Mouse (Mus musculus): ENCODE data around the gene Pxylp1. TPM values are rescaled to one million over a fixed set of nuclear protein-coding genes. Genes with fewer than 3 reads are reported as not detected.

Gene Pxylp1
- total RNA-seq, 1 experiment from 2014 or later = 21.7 TPM

DNA sequence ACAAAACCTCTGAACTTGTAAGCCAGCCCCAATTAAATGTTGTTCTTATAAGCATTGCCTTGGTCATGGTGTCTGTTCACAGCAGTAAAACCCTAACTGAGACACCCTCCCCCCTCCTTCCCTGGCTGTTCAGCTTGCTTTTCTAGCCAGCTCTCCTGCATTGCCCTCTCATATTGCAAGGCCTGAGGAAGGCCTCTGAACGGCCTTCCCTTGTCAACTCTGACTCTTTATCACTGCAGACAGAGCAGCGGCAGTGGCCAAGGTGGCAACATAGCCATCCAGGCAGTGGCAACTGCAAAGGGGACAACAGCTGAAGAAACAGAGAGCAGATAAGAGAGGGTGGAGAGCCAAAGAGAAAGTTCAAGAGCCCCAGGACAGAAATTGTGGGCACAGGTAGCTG, 64.4 kb downstream of the Pxylp1 start:
- ATAC-seq (replicated peaks; ENCODE audit: low read depth, poor library complexity, severe bottlenecking) = peak; percentile 46; the same call in 1 of the 2 replicates

- ATAC-seq (replicated peaks; ENCODE audit: low read depth, poor library complexity, severe bottlenecking) = no peak
These were observed 65.3 kb downstream of the Pxylp1 start for GRCm38 (mm10) chr9:96827002-96827785.

DNA sequence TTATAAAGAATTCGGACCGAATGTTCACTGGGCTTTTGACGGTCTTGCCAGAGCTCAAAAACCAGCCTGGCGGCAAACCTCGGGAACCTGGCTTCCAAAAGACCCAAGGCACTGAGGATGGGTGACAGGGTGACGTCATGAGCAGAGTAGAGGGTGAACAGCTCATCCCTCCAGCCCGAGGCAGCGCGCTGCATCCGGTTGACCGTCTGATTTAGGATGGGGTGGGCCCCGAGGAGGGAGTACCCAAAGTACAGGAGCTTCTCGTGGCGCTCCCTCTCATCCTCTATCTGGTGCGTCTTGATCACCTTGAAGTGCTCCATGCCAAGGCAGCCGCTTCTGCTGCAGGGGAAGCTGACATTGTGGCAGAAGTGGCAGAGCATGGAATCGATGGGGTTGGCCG, 67.6 kb downstream of the Pxylp1 start:
- no peak for ATAC-seq (replicated peaks; ENCODE audit: low read depth, poor library complexity, severe bottlenecking)

DNA sequence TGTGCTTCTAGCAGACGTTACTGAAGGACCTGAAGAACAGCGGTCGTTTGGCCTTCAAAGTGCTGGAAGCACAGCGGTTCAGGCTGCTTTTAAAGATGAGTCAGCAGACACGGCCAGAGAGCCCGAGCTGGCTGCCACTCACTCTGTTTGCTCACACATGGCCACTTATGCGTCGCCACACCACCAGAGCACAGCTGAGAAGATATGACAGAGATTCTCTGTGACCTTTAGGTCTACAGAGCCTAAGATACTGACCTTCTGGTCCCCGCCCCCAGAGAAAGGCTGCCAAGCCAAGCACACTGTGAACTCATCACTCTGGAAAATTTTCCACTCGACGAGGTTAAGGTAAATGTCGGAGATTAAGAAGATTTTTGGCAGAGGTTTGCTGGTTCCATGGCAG, 68.4 kb downstream of the Pxylp1 start:
- ATAC-seq (replicated peaks; ENCODE audit: low read depth, poor library complexity, severe bottlenecking) = no peak

- ATAC-seq (replicated peaks; ENCODE audit: low read depth, poor library complexity, severe bottlenecking) = no peak
These were observed 68.9 kb downstream of the Pxylp1 start for GRCm38 (mm10) chr9:96823541-96823940.

DNA sequence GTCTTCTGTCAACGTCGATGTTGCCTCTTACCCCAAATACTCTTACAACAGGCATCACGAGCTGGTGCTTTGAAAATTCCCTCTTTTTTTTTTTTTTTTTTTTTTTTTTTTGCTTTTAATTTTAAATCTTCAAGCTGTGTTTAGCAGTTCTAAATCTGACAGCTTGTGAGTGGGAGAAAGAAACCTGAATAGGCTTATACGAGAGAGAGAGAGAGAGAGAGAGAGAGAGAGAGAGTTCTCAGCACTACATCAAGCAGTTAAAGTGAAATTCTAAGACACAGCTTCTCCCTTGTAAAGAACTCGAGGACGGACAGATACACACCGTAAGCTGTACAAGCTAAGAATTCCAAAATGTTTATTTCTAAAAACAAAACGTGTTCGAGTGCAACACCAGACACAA, 69.5 kb downstream of the Pxylp1 start:
- ATAC-seq (replicated peaks; ENCODE audit: low read depth, poor library complexity, severe bottlenecking) = no peak

DNA sequence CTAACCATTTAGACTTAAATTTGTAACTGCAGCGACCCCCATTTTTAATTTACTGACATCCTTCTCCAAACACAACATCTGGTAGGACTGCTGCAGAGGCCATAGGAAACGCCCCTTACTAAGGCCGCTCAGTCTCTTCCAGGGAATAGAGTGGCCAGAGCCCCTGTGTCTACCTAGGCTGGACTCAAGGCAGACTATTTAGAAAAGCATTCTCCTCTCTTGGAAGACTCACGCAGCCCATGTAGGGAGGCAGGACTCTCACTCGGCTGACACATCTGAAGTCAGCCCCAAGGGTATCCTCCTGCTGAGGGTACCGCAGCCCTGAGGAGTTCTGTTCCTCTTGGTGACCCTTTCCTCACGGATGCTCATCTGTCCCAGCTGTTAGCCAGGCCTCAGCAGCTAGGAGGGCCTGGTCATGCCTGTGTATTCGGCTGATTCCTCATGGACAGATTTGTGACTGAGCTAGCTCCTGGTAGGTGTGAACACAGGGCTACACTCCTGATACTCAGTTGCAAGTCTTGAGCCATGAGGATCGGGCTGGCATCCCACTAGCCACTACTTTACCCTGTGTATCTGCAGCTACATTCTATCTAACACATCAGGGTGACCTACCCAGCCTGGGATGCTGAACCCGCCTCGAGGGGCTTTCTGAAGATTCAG, 73.5 kb downstream of the Pxylp1 start:
- ATAC-seq (replicated peaks; ENCODE audit: low read depth, poor library complexity, severe bottlenecking) = peak; percentile 32; the same call in 1 of the 2 replicates

DNA sequence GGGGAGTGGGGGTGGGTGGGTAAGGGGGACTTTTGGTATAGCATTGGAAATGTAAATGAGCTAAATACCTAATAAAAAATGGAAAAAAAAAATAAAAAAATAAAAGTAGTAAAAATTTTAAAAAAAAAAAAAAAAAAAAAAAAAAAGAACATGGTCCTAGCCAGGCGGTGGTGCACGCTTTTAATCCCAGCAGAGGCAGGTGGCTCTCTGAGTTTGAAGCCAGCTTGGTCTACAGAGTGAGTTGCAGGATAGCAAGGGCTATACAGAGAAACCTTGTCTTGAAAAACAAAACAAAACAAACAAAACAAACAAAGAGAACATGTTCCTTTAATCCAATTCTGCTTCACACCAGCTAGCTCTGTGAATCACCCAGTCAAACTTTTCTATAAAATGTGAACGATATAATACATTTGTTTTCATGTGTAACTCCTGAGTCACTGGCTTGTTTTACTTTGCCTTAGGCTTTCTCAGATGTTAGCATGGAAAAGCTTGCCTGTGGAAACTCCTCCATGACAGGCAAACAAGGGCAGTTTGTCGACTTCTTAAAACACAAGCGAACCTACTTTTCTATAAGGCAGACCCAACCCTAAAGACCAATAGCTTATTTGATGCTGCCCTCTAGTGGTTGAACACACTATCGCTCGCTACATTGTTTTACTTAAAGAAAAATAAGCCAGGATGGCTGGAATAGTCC, 74.2 kb downstream of the Pxylp1 start:
- peak; percentile 94 for ATAC-seq (replicated peaks; ENCODE audit: low read depth, poor library complexity, severe bottlenecking)

DNA sequence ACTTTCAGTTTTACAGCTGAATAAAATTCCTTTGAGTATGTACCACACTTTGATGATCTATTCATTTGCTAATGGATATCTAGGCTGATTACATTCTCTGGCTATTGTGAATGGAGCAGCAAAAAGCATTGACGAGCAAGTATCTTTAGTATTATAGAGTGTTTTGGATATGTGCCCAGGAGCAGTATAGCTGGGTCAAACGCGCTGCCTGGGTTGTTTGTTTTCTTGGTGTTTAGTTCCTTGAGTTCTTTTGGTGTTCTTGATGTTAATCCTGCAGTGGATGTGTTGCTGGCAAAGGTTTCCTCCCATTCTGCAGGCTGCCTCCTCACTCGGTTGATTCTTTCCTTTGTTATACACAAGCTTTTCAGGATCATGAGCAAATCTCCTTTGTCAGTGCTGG, 80.5 kb downstream of the Pxylp1 start:
- ATAC-seq (replicated peaks; ENCODE audit: low read depth, poor library complexity, severe bottlenecking) = no peak

DNA sequence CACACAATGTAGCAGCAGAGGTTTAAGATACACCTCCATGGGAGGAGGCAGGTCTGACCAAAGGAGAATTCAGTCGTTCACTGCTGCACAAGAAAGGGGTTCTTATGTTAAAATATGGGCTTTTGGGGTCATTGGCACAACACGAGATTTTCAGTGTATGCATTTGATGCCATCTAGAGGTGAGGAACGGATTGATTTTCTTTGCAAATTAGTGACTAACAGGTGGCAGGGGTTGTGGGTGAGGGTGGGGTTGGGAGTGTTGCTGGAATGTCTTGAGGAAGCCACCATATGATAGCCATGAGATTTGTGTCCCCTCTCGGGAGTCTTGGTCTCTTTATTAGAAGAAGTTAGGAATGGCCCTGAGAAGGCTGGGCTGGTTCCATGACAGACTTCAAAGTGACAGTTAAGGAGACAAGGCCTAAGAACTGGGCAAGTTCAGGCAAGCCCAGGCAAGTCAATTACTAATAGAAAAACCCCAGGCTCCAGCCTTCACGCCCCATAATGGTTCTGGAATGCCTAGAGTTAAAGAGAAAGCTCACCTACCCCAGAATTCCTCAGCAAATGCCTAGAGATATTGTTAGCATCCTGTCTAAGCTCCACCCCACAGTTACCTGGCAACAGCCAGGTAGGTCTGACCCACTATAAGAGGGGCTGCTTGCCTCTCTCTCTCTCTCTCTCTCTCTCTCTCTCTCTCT, 92.2 kb downstream of the Pxylp1 start:
- ATAC-seq (replicated peaks; ENCODE audit: low read depth, poor library complexity, severe bottlenecking) = peak; percentile 55; the same call in 1 of the 2 replicates

- ATAC-seq (replicated peaks; ENCODE audit: low read depth, poor library complexity, severe bottlenecking) = no peak
These were observed 95.2 kb downstream of the Pxylp1 start for GRCm38 (mm10) chr9:96797311-96797710.

DNA sequence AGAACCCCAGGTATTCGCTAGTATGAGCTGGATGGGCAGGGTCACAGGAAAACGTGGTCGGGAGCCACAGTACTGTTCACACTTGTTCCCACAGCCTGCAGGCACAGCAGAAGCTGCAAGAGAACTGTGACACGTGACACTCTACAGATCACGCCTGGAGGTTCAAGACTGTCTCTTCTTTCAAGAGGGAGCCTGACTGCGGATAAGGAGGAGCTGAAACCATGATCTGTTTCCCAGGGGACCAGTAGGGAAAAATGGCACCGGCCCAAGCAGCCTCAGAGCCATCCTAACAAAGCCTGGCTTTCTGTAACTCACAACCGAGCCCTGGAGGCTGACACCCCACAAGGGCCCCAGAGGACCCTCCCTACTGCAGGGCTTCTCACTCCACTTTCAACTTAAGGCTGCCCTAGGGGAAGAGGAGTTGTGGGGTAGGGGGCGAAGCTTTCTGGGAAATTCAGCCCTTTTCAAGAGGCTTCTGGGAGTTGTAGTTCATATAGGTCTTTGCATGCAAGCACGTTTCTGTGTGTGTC, 97.0 kb downstream of the Pxylp1 start:
- peak; percentile 67 for ATAC-seq (replicated peaks; ENCODE audit: low read depth, poor library complexity, severe bottlenecking)

DNA sequence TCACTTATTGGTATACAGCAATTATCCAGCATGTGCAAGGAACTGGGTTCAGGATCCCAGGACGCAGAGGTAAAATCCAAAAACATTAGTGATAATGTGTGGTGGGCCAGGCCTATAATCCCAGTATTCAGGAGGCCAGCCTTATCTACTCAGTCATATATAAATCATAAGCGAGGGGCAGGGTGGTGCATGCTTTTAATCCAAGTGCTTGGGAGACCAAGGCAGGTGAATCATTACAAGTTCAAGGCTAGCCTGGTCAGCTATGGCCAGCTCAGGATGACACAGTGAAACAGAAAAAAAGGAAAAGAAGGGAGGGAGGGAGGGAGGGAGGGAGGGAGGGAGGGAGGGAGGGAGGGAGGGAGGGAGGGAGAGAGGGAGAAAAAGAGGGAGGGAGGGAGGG, 97.9 kb downstream of the Pxylp1 start:
- no peak for ATAC-seq (replicated peaks; ENCODE audit: low read depth, poor library complexity, severe bottlenecking)

- ATAC-seq (replicated peaks; ENCODE audit: low read depth, poor library complexity, severe bottlenecking) = no peak
These were observed 99.9 kb downstream of the Pxylp1 start for GRCm38 (mm10) chr9:96792543-96792942.

DNA sequence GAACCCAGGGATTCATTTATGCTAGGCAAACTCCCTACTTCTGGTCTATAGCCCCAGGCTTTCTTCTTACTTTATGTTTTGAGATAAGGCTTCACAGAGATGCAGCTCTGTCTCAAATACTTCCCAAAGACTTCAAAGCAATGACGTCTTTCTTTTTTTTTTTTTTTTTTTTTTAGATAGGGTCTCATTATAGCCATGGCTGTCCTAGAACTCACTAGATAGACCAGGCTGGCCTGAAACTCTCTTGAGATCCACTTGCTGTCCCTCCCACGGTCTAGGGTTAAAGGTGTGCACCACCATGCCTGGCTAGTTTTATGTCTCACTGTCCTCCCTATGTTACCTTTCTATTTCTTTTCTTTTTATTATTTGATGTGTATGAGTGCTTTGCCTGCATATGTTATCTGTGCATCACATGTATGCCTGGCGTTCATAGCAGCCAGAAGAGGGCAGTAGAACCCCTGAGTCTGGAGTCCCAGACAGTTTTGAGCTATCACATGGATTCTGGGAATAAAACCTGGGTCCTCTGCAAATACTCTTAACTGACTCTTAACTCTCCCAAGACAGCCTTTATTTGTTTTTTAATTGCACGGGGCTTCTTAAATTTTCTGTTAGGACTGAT, 102.0 kb downstream of the Pxylp1 start:
- ATAC-seq (replicated peaks; ENCODE audit: low read depth, poor library complexity, severe bottlenecking) = no peak

GRCm38 (mm10) chr9:96789906-96790305, 102.6 kb downstream of the Pxylp1 start:
- ATAC-seq (replicated peaks; ENCODE audit: low read depth, poor library complexity, severe bottlenecking) = no peak

DNA sequence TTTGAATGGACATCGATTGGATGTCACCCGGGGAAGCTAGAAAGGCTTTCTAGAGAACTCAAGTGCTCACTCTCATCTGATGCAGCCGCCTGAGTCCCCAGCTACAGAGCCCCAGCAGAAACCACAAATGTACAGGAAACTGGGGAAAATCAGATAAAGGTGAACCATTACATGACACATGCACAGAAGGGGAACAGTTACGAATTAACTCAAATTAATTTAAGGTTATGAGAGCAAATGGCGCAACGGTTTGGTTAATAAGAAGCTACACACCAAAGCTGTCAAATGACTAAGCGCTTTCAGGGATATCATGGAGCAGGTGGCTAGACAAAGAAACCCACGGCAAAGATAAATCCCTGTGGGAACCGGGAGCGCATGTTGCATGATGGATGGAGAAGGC, 104.7 kb downstream of the Pxylp1 start:
- ATAC-seq (replicated peaks; ENCODE audit: low read depth, poor library complexity, severe bottlenecking) = peak; percentile 60

- no peak for ATAC-seq (replicated peaks; ENCODE audit: low read depth, poor library complexity, severe bottlenecking)
These were observed 106.6 kb downstream of the Pxylp1 start for GRCm38 (mm10) chr9:96785871-96786342.

DNA sequence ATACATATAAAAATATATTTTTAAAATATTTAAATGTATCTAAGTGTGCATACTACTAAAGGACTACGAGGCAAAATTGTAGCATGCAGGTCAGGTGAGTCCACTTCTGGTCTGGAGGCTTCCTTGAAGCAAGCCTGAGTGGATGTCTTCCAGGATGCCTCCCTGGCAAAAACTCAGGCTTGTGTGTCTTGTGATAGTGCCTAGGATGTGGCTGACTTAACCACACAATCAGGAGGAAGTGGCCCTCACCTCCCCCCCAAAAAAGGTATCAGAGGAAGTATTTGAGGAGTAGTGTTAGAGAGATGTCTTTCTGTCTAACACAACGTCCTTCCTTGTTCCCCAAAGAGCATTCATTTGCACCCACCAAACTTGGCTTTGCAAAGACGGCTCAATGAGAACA, 107.3 kb downstream of the Pxylp1 start:
- peak; percentile 50 for ATAC-seq (replicated peaks; ENCODE audit: low read depth, poor library complexity, severe bottlenecking)

- peak; percentile 80 for ATAC-seq (replicated peaks; ENCODE audit: low read depth, poor library complexity, severe bottlenecking)
These were observed 108.8 kb downstream of the Pxylp1 start for GRCm38 (mm10) chr9:96783667-96784066.
